Mouse (Mus musculus) stomach, postnatal 0 days (tissue): ENCODE measurements around the gene Hdgfl3. TPM values are rescaled to one million over a fixed set of nuclear protein-coding genes. Genes with fewer than 3 reads are reported as not detected.

Source experiments
- ATAC-seq: fragments of 200-750 bp; cut with Nextera tagmentation; 2 replicates; pipeline ENCODE4 v1.8.0; 2017; ENCODE audit not compliant: low FRiP score, low TSS enrichment
- DNase-seq: peaks from one replicate; pipeline ENCODE4 v3.0.0-alpha.2; 2016; ENCODE audit warnings: low spot score
- H3K27ac ChIP-seq: fragments of 300-500 bp; sonication (generic); replicated peaks from 2 replicates; pipeline ENCODE4 v1.5.1; 2014; ENCODE audit warnings: mild to moderate bottlenecking, control low read depth
- H3K27me3 ChIP-seq: fragments of 300-500 bp; sonication (generic); 2 replicates; pipeline ENCODE4 v1.6.1; 2014; ENCODE audit warnings: low read length; ENCODE audit not compliant: control insufficient read depth, insufficient read depth
- H3K36me3 ChIP-seq: fragments of 300-500 bp; sonication (generic); 2 replicates; pipeline ENCODE4 v1.6.1; 2014; ENCODE audit warnings: low read length, mixed read lengths; ENCODE audit not compliant: control insufficient read depth, insufficient read depth
- H3K4me1 ChIP-seq: fragments of 300-500 bp; sonication (generic); replicated peaks from 2 replicates; pipeline ENCODE4 v1.6.1; 2014; ENCODE audit warnings: antibody characterized with exemption; ENCODE audit not compliant: control insufficient read depth, insufficient read depth
- H3K4me2 ChIP-seq: fragments of 300-500 bp; sonication (generic); replicated peaks from 2 replicates; pipeline ENCODE4 v1.6.1; 2014; ENCODE audit warnings: low read depth, mild to moderate bottlenecking, control low read depth, moderate library complexity
- H3K4me3 ChIP-seq: fragments of 300-500 bp; sonication (generic); 2 replicates; pipeline ENCODE4 v1.5.1; 2014; ENCODE audit warnings: low read depth, low read length, control low read depth
- H3K9ac ChIP-seq: fragments of 300-500 bp; sonication (generic); 2 replicates; pipeline ENCODE4 v1.6.1; 2014; ENCODE audit warnings: mild to moderate bottlenecking, low read length, control low read depth, mixed read lengths
- H3K9me3 ChIP-seq: fragments of 300-500 bp; sonication (generic); 2 replicates; pipeline ENCODE4 v1.6.1; 2016; ENCODE audit warnings: low read length; ENCODE audit not compliant: control insufficient read depth
- CTCF ChIP-seq: IDR thresholded peaks from 2 replicates; pipeline ENCODE4 v1.5.1; 2016; ENCODE audit warnings: antibody characterized with exemption, low read depth, mild to moderate bottlenecking, moderate library complexity
- EP300 ChIP-seq: optimal IDR thresholded peaks from 2 replicates; pipeline ENCODE3; 2016; ENCODE audit warnings: antibody characterized with exemption
- WGBS: fragments of 180-500 bp; shearing (Covaris S2); extraction: QIAGEN DNeasy Blood & Tissue Kit; methylation state at CpG from one replicate; pipeline ENCODE4 v1.1.7; 2014; 5-methylcytosine and 5-hydroxymethylcytosine counted together
- polyA plus RNA-seq: library from polyadenylated mRNA; unstranded; fragments of >200 nt; fragmentation: Nextera tagmentation; extraction: Ambion mirVana; gene quantifications from 2 replicates; pipeline ENCODE4 v1.2.1, GENCODE M21; 2015

Gene Hdgfl3
- polyA plus RNA-seq, 1 experiment from 2014 or later = 6.6 TPM

DNA sequence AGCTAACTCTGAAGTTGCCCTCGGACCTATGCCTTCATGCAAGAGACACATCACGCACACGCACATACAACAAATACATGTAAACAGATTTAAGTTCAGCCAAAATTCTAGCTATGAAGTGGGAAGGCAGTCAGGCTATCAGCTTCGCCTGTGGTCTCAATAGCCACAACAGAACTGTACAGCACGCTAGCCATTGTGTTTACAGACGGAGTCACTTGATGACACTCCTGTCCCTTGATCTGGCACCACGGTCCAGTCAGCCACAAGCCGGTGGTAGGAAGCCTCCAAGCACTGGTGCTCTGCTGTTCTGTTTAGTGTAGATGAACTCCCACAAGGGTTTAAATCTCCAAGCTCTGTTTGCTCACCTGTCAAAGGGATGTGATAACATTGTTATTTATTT is 88.3 kb downstream of the Hdgfl3 start:
- TF ChIP-seq EP300 (no peak), CTCF (no peak)
- no peak for DNase-seq
- 51% methylated on average over 8 of the region's 8 CpGs for WGBS

DNA sequence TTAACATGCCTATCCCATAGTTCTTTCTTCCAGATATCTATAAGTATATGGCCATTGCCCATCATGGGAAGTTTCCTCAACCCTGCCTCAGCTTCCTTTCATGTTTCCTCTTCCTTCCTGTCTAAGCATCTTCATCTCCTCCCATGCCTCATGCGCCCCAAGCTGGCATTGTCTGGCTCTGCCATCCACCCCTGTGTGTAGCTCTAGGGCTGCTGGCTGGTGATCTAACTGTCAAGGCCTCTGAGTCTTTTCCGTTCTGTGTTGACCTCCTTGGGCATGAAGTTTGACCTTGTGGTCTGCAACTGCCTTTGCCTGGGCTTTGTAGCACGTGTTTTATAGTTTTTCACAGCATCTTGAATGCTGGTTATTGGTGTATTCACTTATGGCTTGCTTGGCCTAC is 89.0 kb downstream of the Hdgfl3 start:
- Histone ChIP-seq H3K4me1 (no peaks in the 10 kb centered on the region), H3K27ac (no peak overlapping the region), H3K4me3 (no peak overlapping the region), H3K9ac (no peak overlapping the region), H3K27me3 (no peaks in the 10 kb centered on the region), H3K4me2 (no peak overlapping the region), H3K9me3 (no peaks in the 10 kb centered on the region), H3K36me3 (no peaks in the 10 kb centered on the region)
- no peak for TF ChIP-seq CTCF
- no peak for TF ChIP-seq EP300
- peak; percentile 8 for DNase-seq
- no peak for ATAC-seq
- 77% methylated on average over 3 of the region's 3 CpGs for WGBS

More for the DNA sequence above, 88.3 kb downstream of the Hdgfl3 start:
- H3K36me3 ChIP-seq = no peaks in the 10 kb centered on the region
- H3K4me2 ChIP-seq = no peak overlapping the region
- no peak overlapping the region for H3K4me3 ChIP-seq
- no peaks in the 10 kb centered on the region for H3K4me1 ChIP-seq
- no peak overlapping the region for H3K27ac ChIP-seq
- no peaks in the 10 kb centered on the region for H3K27me3 ChIP-seq
- no peak overlapping the region for H3K9ac ChIP-seq
- H3K9me3 ChIP-seq = no peaks in the 10 kb centered on the region
- ATAC-seq = no peak

DNA sequence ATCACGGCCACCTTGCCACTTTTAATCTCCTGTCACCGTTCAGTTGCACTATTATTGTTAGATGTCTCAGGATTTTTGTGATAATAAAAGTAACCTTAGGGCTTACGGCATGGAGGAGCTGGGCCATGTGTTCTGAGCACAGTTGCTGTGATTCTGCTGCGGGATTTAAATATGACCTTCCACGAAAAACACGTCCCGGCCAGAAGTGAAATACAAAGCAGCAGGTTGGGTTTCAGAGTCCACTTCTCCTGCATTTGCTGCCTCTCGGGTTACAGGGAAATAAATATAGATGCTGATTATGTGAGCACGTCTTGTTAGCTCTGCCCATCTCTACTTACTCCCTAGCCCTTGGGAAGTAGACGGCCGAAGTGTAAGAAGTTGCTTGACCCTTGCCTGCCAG is 89.5 kb downstream of the Hdgfl3 start:
- DNase-seq (no peak), ATAC-seq (no peak)
- Histone ChIP-seq H3K27ac (no peak overlapping the region), H3K4me3 (no peak overlapping the region), H3K4me1 (no peaks in the 10 kb centered on the region), H3K36me3 (no peaks in the 10 kb centered on the region), H3K9me3 (no peaks in the 10 kb centered on the region), H3K4me2 (no peak overlapping the region), H3K27me3 (no peaks in the 10 kb centered on the region), H3K9ac (no peak overlapping the region)
- no peak for TF ChIP-seq CTCF
- TF ChIP-seq EP300 = no peak
- WGBS = 76% methylated on average over 11 of the region's 11 CpGs

DNA sequence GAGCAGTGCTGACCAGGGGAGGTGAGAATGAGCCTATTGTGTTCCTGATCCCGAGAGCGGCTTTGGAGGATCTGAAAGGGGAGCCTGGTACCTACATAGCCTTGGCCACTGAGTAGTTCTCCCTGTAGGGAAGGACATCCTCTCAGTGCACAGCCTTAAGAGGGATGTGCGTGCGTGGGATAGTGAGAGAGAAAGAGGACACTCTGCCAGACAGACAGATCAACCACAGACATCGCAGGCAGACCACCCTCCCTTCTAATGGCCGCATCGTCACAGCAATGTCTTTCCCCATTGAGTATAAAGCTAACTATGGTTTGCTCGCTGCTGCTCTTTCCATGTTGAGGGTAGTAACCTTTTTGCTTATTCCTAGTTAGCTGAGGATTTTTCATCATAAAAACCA is 90.4 kb downstream of the Hdgfl3 start:
- Histone ChIP-seq H3K9me3 (no peaks in the 10 kb centered on the region), H3K36me3 (no peaks in the 10 kb centered on the region), H3K4me3 (no peak overlapping the region), H3K4me1 (no peaks in the 10 kb centered on the region), H3K27ac (no peak overlapping the region), H3K4me2 (no peak overlapping the region), H3K27me3 (no peaks in the 10 kb centered on the region), H3K9ac (no peak overlapping the region)
- DNase-seq (no peak), ATAC-seq (no peak)
- no peak for TF ChIP-seq CTCF
- no peak for TF ChIP-seq EP300
- WGBS = 81% methylated on average over 8 of the region's 8 CpGs

DNA sequence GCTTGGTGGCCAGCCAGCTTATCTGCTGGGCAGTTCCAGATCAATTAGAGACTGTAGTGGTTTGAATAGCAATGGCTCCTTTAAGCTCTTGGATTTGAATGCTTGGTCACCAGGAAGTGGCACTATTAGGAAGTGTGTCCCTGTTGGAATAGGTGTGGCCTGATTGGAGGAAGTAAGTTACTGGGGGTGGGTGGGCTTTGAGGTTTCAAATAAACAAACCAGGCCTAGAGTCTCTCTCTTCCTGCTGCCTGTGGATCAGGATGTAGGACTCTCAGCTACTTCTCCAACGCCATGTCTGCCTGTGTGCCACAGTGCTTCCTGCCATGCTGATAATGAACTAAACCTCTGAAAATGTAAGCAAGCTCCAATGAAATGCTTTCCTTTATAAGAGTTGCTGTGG is 91.3 kb downstream of the Hdgfl3 start:
- H3K4me1 ChIP-seq = no peaks in the 10 kb centered on the region
- WGBS = 72% methylated on average over 1 of the region's 1 CpGs
- ATAC-seq = no peak
- no peak for DNase-seq
- H3K27me3 ChIP-seq = no peaks in the 10 kb centered on the region
- no peak for TF ChIP-seq EP300
- H3K4me3 ChIP-seq = no peak overlapping the region
- no peaks in the 10 kb centered on the region for H3K36me3 ChIP-seq
- H3K9me3 ChIP-seq = no peaks in the 10 kb centered on the region
- no peak overlapping the region for H3K9ac ChIP-seq
- no peak overlapping the region for H3K4me2 ChIP-seq
- no peak overlapping the region for H3K27ac ChIP-seq

DNA sequence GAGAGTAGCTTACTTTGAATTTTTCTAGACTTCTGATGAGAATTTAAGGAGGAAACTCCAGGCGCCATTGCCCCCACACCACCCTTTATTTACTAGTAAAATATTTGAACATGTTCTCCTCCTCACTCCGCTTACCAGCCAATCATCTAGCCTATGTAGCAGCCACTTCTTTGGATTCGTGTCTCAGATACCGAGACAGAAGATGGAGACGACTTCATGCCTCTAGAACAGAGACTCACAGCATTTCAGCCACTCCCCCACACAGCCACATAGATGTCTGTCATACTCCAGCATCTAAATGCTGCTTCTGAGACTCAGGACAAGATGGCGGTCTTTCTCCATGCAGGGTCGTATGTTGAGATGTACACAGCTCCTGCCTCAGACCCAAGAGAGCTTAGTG is 92.1 kb downstream of the Hdgfl3 start:
- Histone ChIP-seq H3K27ac (no peak overlapping the region), H3K4me3 (no peak overlapping the region), H3K9ac (no peak overlapping the region), H3K27me3 (no peaks in the 10 kb centered on the region), H3K36me3 (no peaks in the 10 kb centered on the region), H3K9me3 (no peaks in the 10 kb centered on the region), H3K4me2 (no peak overlapping the region), H3K4me1 (no peaks in the 10 kb centered on the region)
- ATAC-seq (no peak), DNase-seq (peak; percentile 8)
- no peak for TF ChIP-seq CTCF
- no peak for TF ChIP-seq EP300
- 73% methylated on average over 7 of the region's 7 CpGs for WGBS

DNA sequence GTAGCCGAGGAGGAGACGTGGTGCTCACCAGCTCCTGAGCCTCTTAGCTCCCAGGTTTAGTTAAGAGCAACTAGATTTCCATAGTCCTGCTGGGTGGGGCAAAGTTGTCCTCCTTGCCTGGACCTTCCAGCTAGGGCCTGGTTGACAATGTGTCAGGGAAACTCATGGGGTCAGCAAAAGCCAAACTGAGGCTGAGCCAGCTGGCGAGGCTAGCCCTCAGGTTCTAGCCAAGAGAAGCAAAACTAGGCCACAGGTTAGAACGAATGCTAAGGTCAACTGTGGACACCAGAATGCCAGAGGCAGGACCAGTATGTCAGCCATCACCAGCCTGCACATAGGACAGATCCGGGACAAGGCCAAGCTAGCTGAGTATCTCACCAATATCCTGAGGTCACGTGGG is 92.8 kb downstream of the Hdgfl3 start:
- Histone ChIP-seq H3K27ac (no peak overlapping the region), H3K4me2 (no peak overlapping the region), H3K9me3 (no peaks in the 10 kb centered on the region), H3K27me3 (no peaks in the 10 kb centered on the region), H3K36me3 (no peaks in the 10 kb centered on the region), H3K4me3 (no peak overlapping the region), H3K9ac (no peak overlapping the region), H3K4me1 (no peaks in the 10 kb centered on the region)
- DNase-seq (peak; percentile 9), ATAC-seq (no peak)
- WGBS = 81% methylated on average over 6 of the region's 6 CpGs
- TF ChIP-seq EP300 = no peak
- no peak for TF ChIP-seq CTCF
